Comparison of ENCODE assay signal across 7 mouse cellular contexts in genomic region chr4:133836575-133836974, GRCm38 (mm10). TPM values are rescaled to one million over a fixed set of nuclear protein-coding genes. Genes with fewer than 3 reads are reported as not detected.
DNase-seq lines count a peak whose midpoint lies in the region; ATAC-seq and TF ChIP-seq lines count a peak whose summit lies in the region.

No protein-coding gene starts in this region.

- no peak overlapping the region for H3K4me2 ChIP-seq in kidney, embryonic 16.5 days (replicated peaks; ENCODE audit: low read depth, low read length)
- no peak overlapping the region for H3K4me2 ChIP-seq in stomach, postnatal 0 days (replicated peaks; ENCODE audit: low read depth)

- TF ChIP-seq CTCF in liver, adult 2 months (IDR thresholded peaks at IDR 0.05; ENCODE audit: low read depth, low read length), result peak; percentile 86
- TF ChIP-seq CTCF in stomach, postnatal 0 days (IDR thresholded peaks at IDR 0.05; ENCODE audit: low read depth), result peak; percentile 68

- H3K9me3 ChIP-seq in kidney, embryonic 16.5 days (ENCODE audit: low read length), result no peaks in the 10 kb centered on the region
- H3K9me3 ChIP-seq in stomach, postnatal 0 days (ENCODE audit: control insufficient read depth, low read length), result no peaks in the 10 kb centered on the region

- no peak for TF ChIP-seq POLR2A in liver, adult 2 months (IDR thresholded peaks at IDR 0.05; ENCODE audit: extremely low read depth, insufficient read depth, low read length)

- peak; percentile 40 for DNase-seq in kidney, adult 9 months
- DNase-seq in MN1 (ENCODE audit: low spot score), result peak; percentile 50
- peak; percentile 53 to 75 for DNase-seq in cerebellum, postnatal 25 days
- DNase-seq in liver, adult 2 months (ENCODE audit: extremely low read depth, low read depth, low spot score), result peak; percentile 26
- DNase-seq in stomach, postnatal 0 days (ENCODE audit: low spot score), result peak; percentile 55
- DNase-seq in frontal cortex, postnatal 36 days (ENCODE audit: low spot score in 2 of 2), result no peak

- H3K9ac ChIP-seq in kidney, embryonic 16.5 days (replicated peaks; ENCODE audit: low read length), result no peak overlapping the region
- H3K9ac ChIP-seq in liver, adult 2 months (ENCODE audit: low read depth, low read length), result no peak overlapping the region
- no peak overlapping the region for H3K9ac ChIP-seq in stomach, postnatal 0 days (ENCODE audit: low read length)

- ATAC-seq in kidney, embryonic 16.5 days (ENCODE audit: low FRiP score, low TSS enrichment), result no peak
- ATAC-seq in stomach, postnatal 0 days (ENCODE audit: low FRiP score, low TSS enrichment), result no peak

- no peak overlapping the region for H3K27ac ChIP-seq in kidney, embryonic 16.5 days (ENCODE audit: low read length)
- H3K27ac ChIP-seq in liver, adult 2 months (replicated peaks; ENCODE audit: insufficient read depth, low read depth, low read length), result no peak overlapping the region
- no peak overlapping the region for H3K27ac ChIP-seq in stomach, postnatal 0 days (replicated peaks)

- 43% methylated on average over 10 of the region's 10 CpGs for WGBS in kidney, embryonic 16.5 days
- WGBS in liver, adult 2 months, result 45% methylated on average over 10 of the region's 10 CpGs
- WGBS in stomach, postnatal 0 days, result 56% methylated on average over 10 of the region's 10 CpGs

- no peaks in the 10 kb centered on the region for H3K4me1 ChIP-seq in kidney, embryonic 16.5 days (ENCODE audit: insufficient read depth, low read length)
- no peaks in the 10 kb centered on the region for H3K4me1 ChIP-seq in liver, adult 2 months (ENCODE audit: control insufficient read depth, insufficient read depth, low read length)
- H3K4me1 ChIP-seq in stomach, postnatal 0 days (replicated peaks; ENCODE audit: control insufficient read depth, insufficient read depth), result no peaks in the 10 kb centered on the region

- no peaks in the 10 kb centered on the region for H3K79me2 ChIP-seq in liver, adult 2 months (ENCODE audit: control insufficient read depth, insufficient read depth, low read length)

- TF ChIP-seq EP300 in stomach, postnatal 0 days (optimal IDR thresholded peaks at IDR 0.05), result no peak

- H3K4me3 ChIP-seq in kidney, embryonic 16.5 days (ENCODE audit: low read length), result no peak overlapping the region
- no peak overlapping the region for H3K4me3 ChIP-seq in liver, adult 2 months (ENCODE audit: insufficient read depth, low read depth, low read length)
- H3K4me3 ChIP-seq in stomach, postnatal 0 days (ENCODE audit: low read depth, low read length), result no peak overlapping the region

- H3K36me3 ChIP-seq in kidney, embryonic 16.5 days (ENCODE audit: insufficient read depth, low read length), result no peaks in the 10 kb centered on the region
- no peaks in the 10 kb centered on the region for H3K36me3 ChIP-seq in liver, adult 2 months (ENCODE audit: control insufficient read depth, insufficient read depth, low read length)
- H3K36me3 ChIP-seq in stomach, postnatal 0 days (ENCODE audit: control insufficient read depth, insufficient read depth, low read length), result no peaks in the 10 kb centered on the region

- no peaks in the 10 kb centered on the region for H3K27me3 ChIP-seq in kidney, embryonic 16.5 days (ENCODE audit: insufficient read depth, low read length)
- H3K27me3 ChIP-seq in liver, adult 2 months (ENCODE audit: control insufficient read depth, insufficient read depth, low read length), result no peaks in the 10 kb centered on the region
- no peaks in the 10 kb centered on the region for H3K27me3 ChIP-seq in stomach, postnatal 0 days (ENCODE audit: control insufficient read depth, insufficient read depth, low read length)

RNA-seq across cellular contexts. Expression of gene Rps6ka1, which starts 51.0 kb away (rescaled TPM):
- polyA plus RNA-seq in kidney, embryonic 16.5 days (2015; fragmentation: Nextera tagmentation; extraction: Ambion mirVana), result 52.0 and 53.4 TPM in 2 replicates
- 4.1 and 5.1 TPM in 2 replicates for total RNA-seq in liver, adult 2 months (2014; rRNA removed)
- 8.6 and 16.9 TPM in 2 replicates for polyA plus RNA-seq in liver, adult 2 months (2012; rRNA removed)
- 45.5 and 46.0 TPM in 2 replicates for polyA plus RNA-seq in stomach, postnatal 0 days (2015; fragmentation: Nextera tagmentation; extraction: Ambion mirVana)

Comparison
In these comparisons a context has a peak if more than half of its experiments do, and no peak if none do; other contexts are left out.
1. DNase-seq: peak in kidney, adult 9 months (single experiment), MN1 (single experiment), cerebellum, postnatal 25 days (2 of 2), liver, adult 2 months (single experiment) and stomach, postnatal 0 days (single experiment); none in frontal cortex, postnatal 36 days (0 of 2).